Mouse (Mus musculus) frontal cortex, adult 2 months (tissue): ENCODE data around the gene Rubcn. TPM values are rescaled to one million over a fixed set of nuclear protein-coding genes. Genes with fewer than 3 reads are reported as not detected.

Source experiments
- DNase-seq, 2 experiments: peaks; one replicate each; pipeline ENCODE4 v3.0.0; 2022; ENCODE audit warnings: low spot score in 1 of 2; ENCODE audit errors: extremely low spot score in 1 of 2
- polyA plus RNA-seq: library from polyadenylated mRNA; depleted of rRNA; stranded (reverse); fragments of >200 nt; gene quantifications from 2 replicates; pipeline ENCODE4 v1.2.3, GENCODE M21; 2012

The Rubcn gene
- polyA plus RNA-seq, 1 experiment, result 76.5 TPM

DNA sequence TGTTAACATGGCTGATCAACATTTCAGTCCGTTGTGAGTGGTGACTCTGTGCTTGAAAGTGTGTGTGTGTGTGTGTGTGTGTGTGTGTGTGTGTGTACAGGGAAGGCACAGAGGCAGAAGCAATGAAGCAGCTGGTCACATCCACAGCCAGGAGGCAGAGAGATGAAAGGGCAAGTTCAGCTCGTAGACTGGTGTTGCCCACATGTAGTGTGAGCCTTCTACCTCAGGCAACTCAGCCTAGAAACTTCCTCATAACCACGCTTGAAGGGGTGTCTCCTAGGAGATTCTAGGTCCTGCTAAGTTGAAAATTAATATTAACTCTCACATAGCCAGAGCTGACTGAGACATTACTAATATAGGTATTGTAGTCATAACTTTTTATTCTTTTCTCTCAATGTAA is 4.2 kb downstream of the Rubcn start:
- DNase-seq, result no peak

GRCm38 (mm10) chr16:32870231-32870630 is 7.3 kb downstream of the Rubcn start:
- no peak for DNase-seq

GRCm38 (mm10) chr16:32867919-32868552 is 9.5 kb downstream of the Rubcn start:
- DNase-seq, result peak; percentile 90 to 96

DNA sequence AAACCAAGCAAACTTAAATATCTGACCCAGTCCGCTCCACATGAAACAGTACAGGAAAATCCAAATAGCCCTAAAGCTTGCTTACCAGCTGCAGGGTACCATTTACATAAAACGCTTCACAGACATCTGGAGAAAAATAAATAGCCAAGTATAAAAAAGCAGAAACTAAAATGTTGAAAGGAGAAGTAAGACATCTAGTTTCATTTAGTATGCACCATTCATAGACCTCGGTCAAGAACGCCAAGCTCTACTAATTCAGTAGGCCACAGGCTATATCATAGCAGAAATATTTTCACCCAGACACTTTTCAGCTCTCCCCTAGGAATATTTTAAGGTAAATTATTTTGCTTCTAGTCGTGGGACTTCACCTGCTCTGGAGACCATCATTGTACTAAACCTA is 10.9 kb downstream of the Rubcn start:
- no peak for DNase-seq

GRCm38 (mm10) chr16:32865401-32865800 is 12.2 kb downstream of the Rubcn start:
- no peak for DNase-seq

GRCm38 (mm10) chr16:32861813-32862385 is 15.7 kb downstream of the Rubcn start:
- DNase-seq, result no peak

DNA sequence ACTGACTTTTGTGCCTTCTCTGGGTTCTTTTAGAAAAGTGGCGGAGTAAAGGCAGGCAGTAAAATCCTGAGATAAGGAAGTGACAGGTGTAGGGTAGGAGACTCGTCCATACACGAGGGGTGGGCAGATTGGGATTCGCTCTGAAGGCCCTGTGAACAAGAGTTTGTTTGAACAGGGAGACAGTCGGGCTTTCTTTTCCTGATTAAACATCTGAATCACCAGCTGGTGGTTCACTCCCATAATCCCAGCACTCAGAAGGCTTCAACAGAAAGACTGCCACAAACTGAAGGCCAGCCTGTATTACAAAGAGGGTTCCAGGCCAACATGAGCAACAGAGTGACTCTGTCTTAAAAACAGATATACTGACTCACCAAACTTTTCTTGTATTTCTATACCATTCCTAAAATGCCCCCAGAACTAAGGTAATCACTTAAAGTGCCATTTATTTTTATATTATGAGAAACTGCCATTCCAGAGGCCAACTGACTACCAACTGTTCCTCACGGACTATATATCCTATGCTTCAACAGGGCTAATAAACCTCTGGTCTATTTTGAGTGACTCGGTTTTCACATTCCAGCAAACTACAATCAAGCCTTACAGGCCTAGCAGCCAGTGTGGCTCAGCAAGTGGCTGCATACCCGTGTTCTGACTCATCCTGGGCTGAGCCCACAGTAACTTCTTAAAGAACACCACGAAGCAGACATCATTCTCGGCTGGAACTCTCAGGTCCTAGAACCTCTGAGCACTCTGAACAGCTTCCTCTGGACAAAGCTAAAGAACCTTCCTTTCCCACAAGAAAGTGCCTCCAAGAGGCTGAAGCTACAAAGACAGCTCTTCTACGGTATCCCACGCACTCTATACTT is 18.6 kb downstream of the Rubcn start:
- peak in 1 of 2 experiments; percentile 26 for DNase-seq

DNA sequence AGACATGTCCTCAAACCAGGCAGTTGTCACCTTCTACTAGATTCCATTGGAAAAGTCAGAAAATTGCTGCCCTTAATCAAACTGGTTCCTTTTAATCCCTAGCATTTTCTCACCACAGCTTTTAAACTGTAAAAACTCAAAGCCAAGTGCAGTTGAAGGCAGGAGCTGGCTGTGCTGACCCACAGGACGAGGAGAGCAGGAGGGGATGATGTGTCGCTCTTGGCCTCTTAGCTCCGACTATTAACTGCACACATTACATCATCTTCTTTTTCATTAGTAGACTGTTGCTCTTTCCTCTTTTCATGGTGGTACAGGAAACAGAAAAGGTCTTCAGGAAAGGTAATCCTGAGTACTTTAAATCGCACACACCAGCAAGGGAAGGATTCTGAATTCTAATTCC is 19.2 kb downstream of the Rubcn start:
- no peak for DNase-seq

DNA sequence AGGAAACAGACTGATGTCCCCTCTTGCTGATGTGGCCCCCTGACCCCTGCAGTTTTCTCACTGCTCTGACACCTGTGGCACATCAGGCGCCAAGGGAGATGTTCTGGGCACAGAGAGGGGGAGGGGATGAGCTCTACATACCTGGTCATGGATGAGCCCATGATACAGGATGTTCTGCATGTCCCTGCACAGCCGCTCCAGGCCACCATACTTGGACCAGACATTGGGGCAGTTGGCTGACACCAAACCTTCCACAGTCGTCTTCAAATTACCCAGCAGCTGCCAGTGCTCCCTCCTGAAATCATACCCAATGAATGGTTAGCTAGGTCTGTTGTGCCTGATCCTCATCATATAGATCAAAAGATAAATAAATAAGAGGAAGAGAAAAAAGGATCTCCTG is 20.8 kb downstream of the Rubcn start:
- DNase-seq, result no peak

DNA sequence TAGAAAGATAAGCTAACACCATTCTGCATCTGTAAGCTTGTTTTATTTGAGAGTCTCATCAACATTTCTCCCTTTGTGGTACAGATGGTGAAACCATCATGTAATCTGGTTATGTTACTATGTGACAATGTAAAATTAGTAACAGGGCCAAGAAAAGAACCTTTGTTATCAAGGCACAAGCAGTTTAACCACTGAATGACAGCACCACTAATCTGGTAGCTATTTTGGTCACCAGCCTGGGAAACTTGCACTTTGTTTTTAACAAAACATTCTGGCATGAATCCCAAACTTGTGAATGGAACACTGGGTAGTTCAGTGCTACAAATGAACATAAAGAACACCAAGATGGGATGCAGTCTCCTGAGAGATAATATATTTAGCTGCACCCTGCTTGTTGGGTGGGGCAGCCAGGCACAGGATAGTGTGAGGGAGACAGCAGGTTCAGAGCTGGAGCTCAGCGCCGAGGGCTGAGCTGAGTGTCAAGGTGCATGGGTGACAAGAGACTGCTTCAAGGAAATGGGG is 23.5 kb downstream of the Rubcn start:
- peak; percentile 57 for DNase-seq

DNA sequence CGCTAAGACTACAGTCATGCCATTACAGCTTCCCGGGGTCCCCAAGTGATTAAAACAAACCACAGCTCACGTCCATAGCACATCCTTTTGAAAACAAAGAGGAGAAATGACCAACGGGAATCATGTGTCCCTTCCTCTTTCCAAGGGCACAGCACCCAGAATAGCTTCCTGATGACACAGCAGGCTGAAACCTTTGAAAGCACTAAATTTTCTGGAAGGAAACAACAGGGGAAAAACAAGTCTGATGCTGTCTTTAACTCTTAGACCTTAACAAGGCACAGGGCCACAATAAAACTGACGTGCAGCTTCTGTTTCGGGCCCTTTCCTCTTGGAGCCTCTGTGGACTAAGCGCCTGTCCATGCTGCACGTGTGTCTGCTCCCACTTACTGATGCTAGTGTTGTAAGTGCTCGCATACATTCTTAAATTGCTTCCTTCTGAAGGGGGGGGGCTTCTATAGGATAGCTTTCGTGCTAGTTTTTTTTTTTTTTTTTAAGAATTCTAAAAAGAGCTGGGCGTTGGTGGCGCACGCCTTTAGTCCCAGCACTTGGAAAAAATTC is 24.0 kb downstream of the Rubcn start:
- DNase-seq, result no peak

GRCm38 (mm10) chr16:32849042-32849830 is 28.3 kb downstream of the Rubcn start:
- DNase-seq, result no peak

GRCm38 (mm10) chr16:32847103-32847502 is 30.5 kb downstream of the Rubcn start:
- DNase-seq, result peak in 1 of 2 experiments; percentile 55

DNA sequence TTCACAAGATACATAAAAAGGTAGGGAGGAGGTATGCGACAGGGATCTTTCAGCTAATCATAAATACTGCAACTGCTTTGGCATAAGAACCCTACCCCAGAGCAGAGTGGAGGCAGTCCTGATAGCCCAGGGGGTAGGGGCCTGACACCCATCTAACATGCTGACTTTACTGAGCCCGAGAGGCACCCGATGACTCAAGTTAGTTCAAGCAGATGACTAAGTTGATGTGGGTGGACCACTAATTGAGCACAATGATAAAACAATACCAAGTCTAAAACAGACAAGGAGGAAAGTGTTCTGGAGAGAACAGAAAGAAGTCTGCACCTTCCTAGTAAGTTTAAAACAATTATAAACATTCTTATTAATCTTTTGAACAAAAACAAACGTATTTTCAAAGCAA is 46.1 kb downstream of the Rubcn start:
- peak in 1 of 2 experiments; percentile 10 for DNase-seq

DNA sequence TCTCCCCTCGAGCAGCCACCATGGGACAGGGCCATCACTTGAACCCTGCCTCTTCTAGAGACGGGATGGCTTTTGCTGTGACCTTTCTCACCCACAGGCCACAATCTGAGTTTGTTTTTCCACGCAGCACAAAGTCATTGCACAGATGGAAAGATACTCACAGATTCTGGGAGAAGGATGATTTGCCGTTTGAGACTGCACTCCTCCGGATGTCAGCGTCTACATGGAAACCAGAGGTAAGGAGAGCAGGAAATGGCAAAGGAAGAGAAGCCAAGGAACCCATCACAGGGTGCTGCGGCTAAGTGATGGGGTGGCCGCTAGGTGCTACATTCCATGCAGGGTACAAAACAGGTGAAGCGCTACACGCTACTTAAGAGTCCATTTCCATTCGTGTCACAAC is 48.5 kb downstream of the Rubcn start:
- no peak for DNase-seq

DNA sequence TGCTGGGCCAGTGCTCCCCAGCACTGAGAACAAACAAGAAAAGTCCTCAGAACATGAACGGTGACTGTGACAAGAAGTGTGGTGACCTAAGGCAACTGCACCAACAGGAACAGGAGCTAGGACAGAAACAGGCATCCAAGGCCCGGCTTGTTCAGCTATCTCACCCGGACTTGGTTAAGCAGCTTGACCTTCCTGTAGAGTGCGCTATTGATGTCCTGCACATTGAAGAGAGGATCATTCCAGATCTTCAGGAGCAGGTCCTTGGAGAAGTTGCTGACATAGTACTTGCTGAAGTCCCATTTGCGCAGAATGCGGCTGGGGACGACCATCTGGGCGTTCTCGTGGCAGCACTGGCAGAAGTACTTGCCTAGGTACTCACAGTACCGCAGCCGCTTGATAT is 51.0 kb downstream of the Rubcn start:
- no peak for DNase-seq

DNA sequence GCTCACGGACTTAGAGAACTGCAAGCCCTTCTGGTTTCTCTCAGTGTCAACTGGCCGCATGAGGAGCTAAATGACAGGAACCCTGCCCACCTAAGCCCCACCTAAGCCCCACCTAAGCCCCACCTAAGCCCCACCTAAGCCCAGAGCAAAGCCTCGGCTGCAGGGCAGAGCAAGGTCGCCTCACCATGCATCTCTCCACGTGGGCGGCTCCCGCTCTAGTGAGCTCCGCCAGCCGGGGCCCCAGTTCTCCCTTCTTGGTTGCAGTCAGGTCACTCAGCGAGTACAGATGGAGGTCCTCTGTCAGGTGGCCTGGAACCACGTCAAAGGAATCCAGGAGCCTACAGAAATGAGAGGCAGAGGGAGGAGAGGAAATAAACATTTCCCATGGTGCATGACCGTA is 52.2 kb downstream of the Rubcn start:
- DNase-seq, result no peak

GRCm38 (mm10) chr16:32824061-32824460 is 53.5 kb downstream of the Rubcn start:
- no peak for DNase-seq

- DNase-seq, result no peak
Observed at GRCm38 (mm10) chr16:32823487-32823886, 54.1 kb downstream of the Rubcn start.

GRCm38 (mm10) chr16:32822881-32823280 is 54.7 kb downstream of the Rubcn start:
- DNase-seq, result no peak
